35 mouse cellular contexts compared by ENCODE assay signal in genomic region chr1:43436554-43436953, GRCm38 (mm10).
"Had no signal": no experiment of that assay in that cellular context is flagged by ENCODE, and none has a peak within 500 bp of the region (broad histone marks: within the 10 kb centered on the region; RNA-seq: fewer than 3 reads in every experiment).

No protein-coding gene starts in this region.

- H3K4me1 ChIP-seq: hindbrain, embryonic 10.5 days; hindbrain, embryonic 12.5 days; hindbrain, embryonic 13.5 days; hindbrain, embryonic 15.5 days; intestine, embryonic 15.5 days; kidney, embryonic 15.5 days had no signal

- ATAC-seq: hindbrain, embryonic 16.5 days; hindbrain, postnatal 0 days; inflammation-experienced regulatory T-cells, adult 6 months; intestine, embryonic 15.5 days; intestine, embryonic 16.5 days; intestine, postnatal 0 days had no signal

- H3K27me3 ChIP-seq: heart, embryonic 13.5 days; heart, embryonic 15.5 days; hindbrain, embryonic 12.5 days; hindbrain, embryonic 13.5 days; hindbrain, embryonic 15.5 days; intestine, embryonic 15.5 days; kidney, embryonic 15.5 days had no signal

- H3K27ac ChIP-seq: heart, embryonic 10.5 days; heart, embryonic 13.5 days; heart, embryonic 15.5 days; hindbrain, embryonic 10.5 days; hindbrain, embryonic 12.5 days; hindbrain, embryonic 13.5 days; hindbrain, embryonic 14.5 days; hindbrain, embryonic 15.5 days; hindbrain, postnatal 0 days; intestine, embryonic 15.5 days; kidney, embryonic 15.5 days; kidney, postnatal 0 days; layer of hippocampus, adult 2 months; left cerebral cortex, adult 2 months had no signal

- H3K36me3 ChIP-seq: heart, embryonic 10.5 days; heart, embryonic 13.5 days; heart, embryonic 15.5 days; hindbrain, embryonic 10.5 days; hindbrain, embryonic 12.5 days; hindbrain, embryonic 13.5 days; hindbrain, embryonic 15.5 days; intestine, embryonic 15.5 days; kidney, embryonic 15.5 days had no signal

- H3K4me3 ChIP-seq: heart, embryonic 10.5 days; heart, embryonic 13.5 days; heart, embryonic 15.5 days; hindbrain, embryonic 10.5 days; hindbrain, embryonic 12.5 days; hindbrain, embryonic 13.5 days; hindbrain, embryonic 15.5 days; intestine, embryonic 15.5 days; kidney, embryonic 15.5 days; layer of hippocampus, adult 2 months; left cerebral cortex, adult 2 months had no signal

- H3K9ac ChIP-seq: heart, embryonic 13.5 days; heart, embryonic 15.5 days; hindbrain, embryonic 12.5 days; hindbrain, embryonic 13.5 days; hindbrain, embryonic 14.5 days; hindbrain, embryonic 15.5 days; intestine, embryonic 15.5 days; kidney, embryonic 15.5 days had no signal

- H3K9me3 ChIP-seq: heart, embryonic 10.5 days; heart, embryonic 13.5 days; heart, embryonic 15.5 days; hindbrain, embryonic 10.5 days; hindbrain, embryonic 12.5 days; hindbrain, embryonic 13.5 days; hindbrain, embryonic 15.5 days; intestine, embryonic 15.5 days; kidney, embryonic 15.5 days had no signal

- DNase-seq: heart, postnatal 10 days; heart, postnatal 14 days; heart, postnatal 36 days; heart, postnatal 4 days; kidney, adult 11 months; kidney, adult 18-20 months; kidney, adult 2 months; kidney, adult 8-10 months; kidney, adult 9 months; kidney, postnatal 10 days; kidney, postnatal 14 days; kidney, postnatal 25 days; kidney, postnatal 36 days; kidney, postnatal 4 days; layer of hippocampus, adult 9-11 months; layer of hippocampus, postnatal 36 days had no signal

- H3K4me2 ChIP-seq: heart, embryonic 11.5 days; heart, embryonic 13.5 days; heart, embryonic 15.5 days; hindbrain, embryonic 12.5 days; hindbrain, embryonic 13.5 days; hindbrain, embryonic 14.5 days; hindbrain, embryonic 15.5 days; intestine, embryonic 15.5 days; kidney, embryonic 15.5 days had no signal
